Mouse (Mus musculus) liver, adult 2 months (tissue): ENCODE measurements at regions not wholly inside any gene's neighbourhood (a gene's known extent, or its start where the extent isn't known, plus 50 kb on each side); places are given as distances from the start of the nearest gene placed in this dataset.
A peak's percentile ranks its signal among the peaks of the same experiment; 100 is the strongest.
"Not testable (repeated sequence)": the region's sequence is repeated elsewhere in the genome, so short reads cannot be mapped to it uniquely, and the experiment has no call there.

Source experiments
- DNase-seq: peaks from one replicate; pipeline ENCODE4 v3.0.0-alpha.2; 2011; ENCODE audit warnings: low read depth, low spot score; ENCODE audit errors: extremely low read depth
- H3K27ac ChIP-seq: fragments of 200-500 bp; replicated peaks from 2 replicates; pipeline ENCODE4 v1.5.1; 2012; ENCODE audit warnings: low read depth, mild to moderate bottlenecking, control low read depth, inconsistent platforms, low read length; ENCODE audit not compliant: insufficient read depth
- H3K27me3 ChIP-seq: fragments of 200-500 bp; 2 replicates; pipeline ENCODE4 v1.6.1; 2012; ENCODE audit warnings: mild to moderate bottlenecking, moderate library complexity, low read length, inconsistent platforms; ENCODE audit not compliant: control insufficient read depth, insufficient read depth
- H3K36me3 ChIP-seq: fragments of 200-500 bp; 2 replicates; pipeline ENCODE4 v1.6.1; 2012; ENCODE audit warnings: low read length, inconsistent platforms; ENCODE audit not compliant: control insufficient read depth, insufficient read depth
- H3K4me1 ChIP-seq: fragments of 200-500 bp; 2 replicates; pipeline ENCODE4 v1.6.1; 2011; ENCODE audit warnings: low read length; ENCODE audit not compliant: control insufficient read depth, insufficient read depth
- H3K4me3 ChIP-seq: fragments of 200-500 bp; 2 replicates; pipeline ENCODE4 v1.5.1; 2011; ENCODE audit warnings: low read depth, mild to moderate bottlenecking, control low read depth, low read length, moderate library complexity; ENCODE audit not compliant: insufficient read depth
- H3K79me2 ChIP-seq: fragments of 200-500 bp; 2 replicates; pipeline ENCODE4 v1.6.1; 2012; ENCODE audit warnings: inconsistent platforms, mild to moderate bottlenecking, low read length, moderate library complexity; ENCODE audit not compliant: control insufficient read depth, insufficient read depth
- H3K9ac ChIP-seq: fragments of 200-500 bp; 2 replicates; pipeline ENCODE4 v1.6.1; 2012; ENCODE audit warnings: low read depth, mild to moderate bottlenecking, control low read depth, inconsistent platforms, low read length
- CTCF ChIP-seq: fragments of 200-500 bp; IDR thresholded peaks from 2 replicates; pipeline ENCODE4 v1.5.1; 2011; ENCODE audit warnings: low read depth, low read length, control low read depth
- POLR2A ChIP-seq: fragments of 200-500 bp; IDR thresholded peaks from 2 replicates; pipeline ENCODE4 v1.6.1; 2011; ENCODE audit warnings: low read length, control low read depth; ENCODE audit not compliant: insufficient read depth; ENCODE audit errors: extremely low read depth
- WGBS: fragments of 180-500 bp; shearing (Covaris S2); methylation state at CpG from one replicate; pipeline ENCODE4 v1.1.7; 2018; 5-methylcytosine and 5-hydroxymethylcytosine counted together

DNA sequence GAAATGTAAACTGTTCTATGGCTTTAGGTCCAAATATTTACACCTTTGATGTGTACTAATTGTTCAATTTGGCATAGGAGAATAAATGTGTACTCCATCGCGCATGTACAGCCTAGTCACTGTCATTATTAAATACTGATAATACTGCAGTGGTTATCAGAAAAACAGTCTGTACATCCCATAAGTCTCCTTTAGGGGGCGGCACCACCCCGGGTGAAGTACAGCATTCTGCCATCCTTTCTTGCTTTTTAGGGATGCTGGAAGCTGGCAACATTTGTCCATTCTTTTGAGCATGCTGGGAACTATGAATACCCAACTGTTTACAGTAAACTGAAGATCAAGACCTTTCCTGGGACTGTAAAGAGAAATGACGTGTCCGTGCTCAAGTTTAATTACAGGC is 165.6 kb downstream of the Akain1 start:
- Histone ChIP-seq H3K27ac (no peak overlapping the region), H3K4me3 (no peak overlapping the region), H3K79me2 (no peaks in the 10 kb centered on the region), H3K27me3 (no peaks in the 10 kb centered on the region), H3K4me1 (no peaks in the 10 kb centered on the region), H3K36me3 (no peaks in the 10 kb centered on the region), H3K9ac (no peak overlapping the region)
- DNase-seq, result no peak
- no peak for TF ChIP-seq POLR2A
- TF ChIP-seq CTCF, result 0 out of 2 replicates have a peak, but pooled peaks have one; percentile 9
- WGBS, result 68% methylated on average over 6 of the region's 6 CpGs

GRCm38 (mm10) chr17:69605458-69605857 is 166.3 kb downstream of the Akain1 start:
- H3K27me3 ChIP-seq, result no peaks in the 10 kb centered on the region
- no peaks in the 10 kb centered on the region for H3K79me2 ChIP-seq
- H3K9ac ChIP-seq, result no peak overlapping the region
- no peak overlapping the region for H3K27ac ChIP-seq
- 81% methylated on average over 9 of the region's 9 CpGs for WGBS
- no peaks in the 10 kb centered on the region for H3K36me3 ChIP-seq
- DNase-seq, result no peak
- H3K4me3 ChIP-seq, result no peak overlapping the region
- H3K4me1 ChIP-seq, result no peaks in the 10 kb centered on the region
- no peak for TF ChIP-seq POLR2A

DNA sequence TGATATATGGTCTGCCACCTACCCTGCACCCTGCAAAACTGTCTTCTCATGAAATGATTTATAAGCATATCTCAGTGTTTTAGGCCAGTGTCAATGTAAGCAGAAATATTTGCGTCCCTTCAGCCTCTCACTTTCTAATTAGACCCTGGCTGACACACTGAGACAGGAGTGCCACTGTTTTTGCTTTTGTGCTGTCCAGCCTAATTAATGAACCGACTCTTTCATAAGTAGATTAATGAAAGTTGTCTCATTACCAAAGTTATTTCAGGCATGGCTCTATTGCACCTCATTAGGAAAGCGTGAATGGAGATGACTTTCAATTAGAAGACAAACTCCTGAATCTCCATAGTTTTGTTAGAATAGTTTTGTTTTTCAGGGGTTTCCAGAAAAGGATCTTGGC is 192.3 kb downstream of the Akain1 start:
- Histone ChIP-seq H3K4me3 (no peak overlapping the region), H3K36me3 (no peaks in the 10 kb centered on the region), H3K27ac (no peak overlapping the region), H3K27me3 (no peaks in the 10 kb centered on the region), H3K4me1 (no peaks in the 10 kb centered on the region), H3K9ac (no peak overlapping the region), H3K79me2 (no peaks in the 10 kb centered on the region)
- TF ChIP-seq CTCF, result no peak
- TF ChIP-seq POLR2A, result no peak
- whole genome bisulfite sequencing, result 72% methylated on average over 3 of the region's 3 CpGs
- no peak for DNase-seq

- H3K4me3 ChIP-seq, H3K27me3 ChIP-seq, H3K79me2 ChIP-seq, H3K36me3 ChIP-seq, H3K27ac ChIP-seq, H3K9ac ChIP-seq, H3K4me1 ChIP-seq, DNase-seq: not testable (repeated sequence)
- 75% methylated on average over 2 of the region's 2 CpGs for WGBS
Measured at GRCm38 (mm10) chr17:69650496-69650895, 211.4 kb downstream of the Akain1 start.

DNA sequence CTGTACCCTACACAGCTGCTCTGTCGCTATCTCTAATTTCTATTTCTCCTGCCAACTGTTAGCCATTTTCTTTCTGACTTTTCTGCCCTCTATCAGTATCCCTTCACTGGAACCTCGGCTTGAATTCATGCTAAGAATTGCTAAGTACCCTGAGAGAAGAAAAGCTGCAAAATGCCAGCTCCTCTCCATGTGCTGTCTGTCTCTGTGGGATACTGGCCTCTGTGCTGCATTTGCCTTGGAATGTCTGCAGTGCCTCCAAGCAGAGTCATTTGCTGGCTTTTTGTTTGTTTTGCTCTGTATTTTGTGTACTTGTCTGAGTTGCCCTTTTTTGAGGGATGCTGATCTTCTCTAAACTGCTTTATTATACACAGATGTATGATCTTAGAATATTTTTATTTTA is 215.5 kb downstream of the Akain1 start:
- Histone ChIP-seq H3K36me3 (no peaks in the 10 kb centered on the region), H3K79me2 (no peaks in the 10 kb centered on the region), H3K27ac (no peak overlapping the region), H3K4me1 (no peaks in the 10 kb centered on the region), H3K27me3 (no peaks in the 10 kb centered on the region), H3K9ac (no peak overlapping the region), H3K4me3 (no peak overlapping the region)
- WGBS, result 49% methylated on average over 2 of the region's 2 CpGs
- TF ChIP-seq POLR2A, result no peak
- TF ChIP-seq CTCF, result no peak
- DNase-seq, result no peak

DNA sequence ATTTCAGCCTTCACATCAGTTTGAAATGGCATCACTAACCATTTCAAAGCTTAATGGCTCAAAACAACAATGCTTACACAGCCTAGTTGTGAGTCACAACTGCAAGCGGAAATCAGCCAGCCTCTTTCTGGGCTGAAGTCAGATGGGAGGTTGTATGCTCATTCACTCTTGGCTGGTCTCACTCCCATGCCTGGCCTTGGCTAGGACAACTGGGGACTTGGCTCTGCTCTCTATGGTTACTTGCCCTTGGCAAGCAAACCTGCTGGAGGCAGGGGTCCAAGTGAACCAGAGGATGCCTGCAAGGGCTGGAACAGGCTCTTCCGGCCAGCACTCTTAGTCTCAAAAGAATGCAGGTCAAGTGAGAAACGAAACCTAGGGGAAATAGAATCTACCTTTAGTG is 233.4 kb downstream of the Akain1 start:
- H3K9ac ChIP-seq, result no peak overlapping the region
- no peaks in the 10 kb centered on the region for H3K36me3 ChIP-seq
- no peak for TF ChIP-seq POLR2A
- TF ChIP-seq CTCF, result no peak
- peak; percentile 87 for DNase-seq
- no peaks in the 10 kb centered on the region for H3K79me2 ChIP-seq
- H3K27ac ChIP-seq, result no peak overlapping the region
- H3K4me3 ChIP-seq, result no peak overlapping the region
- no peaks in the 10 kb centered on the region for H3K27me3 ChIP-seq
- no peaks in the 10 kb centered on the region for H3K4me1 ChIP-seq
- 69% methylated on average over 3 of the region's 3 CpGs for WGBS
